ENCODE assay signal across 15 mouse cellular contexts in the genomic region with DNA sequence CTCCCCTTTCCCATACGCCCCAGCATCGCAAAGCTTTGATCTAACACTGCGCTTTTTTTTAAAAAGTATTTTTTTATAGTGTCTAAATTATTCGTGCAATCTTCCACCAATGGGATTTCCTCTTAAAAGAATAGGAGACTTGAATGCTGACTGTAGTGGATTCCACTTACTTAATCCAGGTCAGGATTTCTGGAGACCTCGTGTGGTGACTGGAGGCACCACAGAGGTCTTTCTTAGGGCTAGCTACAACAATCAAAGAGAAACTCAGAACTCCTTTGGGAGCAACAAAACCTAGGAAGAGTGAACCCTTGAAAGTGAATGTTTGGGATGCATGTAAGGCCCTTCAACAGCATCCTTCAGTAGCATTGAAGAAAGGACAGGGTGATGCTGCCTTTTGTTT. TPM values are rescaled to one million over a fixed set of nuclear protein-coding genes. Genes with fewer than 3 reads are reported as not detected.
DNase-seq lines count a peak whose midpoint lies in the region; ATAC-seq and TF ChIP-seq lines count a peak whose summit lies in the region.
"Had no signal": no experiment of that assay in that cellular context is flagged by ENCODE, and none has a peak within 500 bp of the region (broad histone marks: within the 10 kb centered on the region; RNA-seq: fewer than 3 reads in every experiment).

No protein-coding gene starts in this region.

- H3K9me3 ChIP-seq in liver, postnatal 0 days (ENCODE audit: low read length): no peaks in the 10 kb centered on the region
- no peaks in the 10 kb centered on the region for H3K9me3 ChIP-seq in liver, embryonic 11.5 days (ENCODE audit: control insufficient read depth, low read length)
- H3K9me3 ChIP-seq: heart, embryonic 12.5 days; hindbrain, embryonic 10.5 days had no signal

- ATAC-seq in liver, postnatal 0 days: no peak
- no peak for ATAC-seq in liver, embryonic 11.5 days (replicated peaks; ENCODE audit: low FRiP score)
- ATAC-seq in frontal cortex, adult (ENCODE audit: low TSS enrichment): no peak
- ATAC-seq in megakaryocyte-erythroid progenitor cell, adult 5-6 weeks (replicated peaks; ENCODE audit: low FRiP score, low TSS enrichment, poor library complexity, severe bottlenecking): no peak

- peaks cover 4% of the 10 kb centered on the region; the same call in 1 of the 2 replicates for H3K27me3 ChIP-seq in heart, adult 2 months (ENCODE audit: control insufficient read depth, insufficient read depth, low read length)
- H3K27me3 ChIP-seq in liver, postnatal 0 days (ENCODE audit: insufficient read depth, low read length): peaks cover 33% of the 10 kb centered on the region
- H3K27me3 ChIP-seq in liver, embryonic 11.5 days (replicated peaks; ENCODE audit: control insufficient read depth, insufficient read depth, low read length): peaks cover 25% of the 10 kb centered on the region

- DNase-seq in heart, adult 2 months: no peak
- no peak for DNase-seq in heart, postnatal 4 days
- no peak for DNase-seq in liver, postnatal 0 days
- no peak for DNase-seq in liver, embryonic 11.5 days (ENCODE audit: low spot score)
- DNase-seq in 416B (ENCODE audit: low read depth): peak; percentile 19
- DNase-seq in embryo, embryonic 11 days: peak; percentile 59
- DNase-seq: adrenal gland, adult 8-10 months; cerebellum, adult 9-10 months; layer of hippocampus, postnatal 36 days; thymus, postnatal 4 days had no signal

- TF ChIP-seq CTCF in heart, adult 2 months (IDR thresholded peaks at IDR 0.05): peak; percentile 42
- TF ChIP-seq CTCF in liver, postnatal 0 days (IDR thresholded peaks at IDR 0.05; ENCODE audit: low read depth): 0 out of 2 replicates have a peak, but pooled peaks have one; percentile 11

- H3K9ac ChIP-seq in heart, adult 2 months (ENCODE audit: low read depth, low read length): no peak overlapping the region
- H3K9ac ChIP-seq in liver, postnatal 0 days (replicated peaks): no peak overlapping the region
- H3K9ac ChIP-seq in liver, embryonic 11.5 days (ENCODE audit: low read depth, low read length): no peak overlapping the region
- H3K9ac ChIP-seq: heart, embryonic 12.5 days; liver, embryonic 14.5 days had no signal

- TF ChIP-seq EP300 in heart, adult 2 months (IDR thresholded peaks at IDR 0.05; ENCODE audit: insufficient read depth, low read depth, low read length): no peak
- TF ChIP-seq EP300 in liver, postnatal 0 days (IDR thresholded peaks at IDR 0.05; ENCODE audit: low read depth): no peak

- no peaks in the 10 kb centered on the region for H3K79me2 ChIP-seq in heart, adult 2 months (replicated peaks; ENCODE audit: control insufficient read depth, insufficient read depth, low read length)

- no peaks in the 10 kb centered on the region for H3K36me3 ChIP-seq in heart, adult 2 months (ENCODE audit: control insufficient read depth, insufficient read depth, low read length)
- no peaks in the 10 kb centered on the region for H3K36me3 ChIP-seq in liver, postnatal 0 days (replicated peaks; ENCODE audit: insufficient read depth, low read length)
- no peaks in the 10 kb centered on the region for H3K36me3 ChIP-seq in liver, embryonic 11.5 days (ENCODE audit: control insufficient read depth, insufficient read depth, low read length)
- H3K36me3 ChIP-seq: heart, embryonic 12.5 days; hindbrain, embryonic 10.5 days had no signal

- H3K4me2 ChIP-seq in liver, postnatal 0 days (ENCODE audit: low read depth, low read length): no peak overlapping the region
- no peak overlapping the region for H3K4me2 ChIP-seq in liver, embryonic 11.5 days
- H3K4me2 ChIP-seq: heart, embryonic 12.5 days had no signal

- H3K4me3 ChIP-seq in heart, adult 2 months: no peak overlapping the region
- H3K4me3 ChIP-seq in liver, postnatal 0 days (ENCODE audit: low read depth, low read length): no peak overlapping the region
- H3K4me3 ChIP-seq in liver, embryonic 11.5 days (ENCODE audit: low read depth, low read length): no peak overlapping the region
- H3K4me3 ChIP-seq: heart, embryonic 12.5 days; hindbrain, embryonic 10.5 days had no signal

- no peak overlapping the region for H3K27ac ChIP-seq in heart, adult 2 months
- H3K27ac ChIP-seq in liver, postnatal 0 days (ENCODE audit: low read depth): no peak overlapping the region
- H3K27ac ChIP-seq in liver, embryonic 11.5 days (ENCODE audit: low read depth, low read length): no peak overlapping the region
- H3K27ac ChIP-seq: hindbrain, embryonic 10.5 days; liver, embryonic 14.5 days had no signal

- intact Hi-C loops in heart, adult 2 months (cut with DNase I): no loop called here

- 0 out of 2 replicates have a peak, but pooled peaks cover 2% of the 10 kb centered on the region for H3K4me1 ChIP-seq in heart, adult 2 months (ENCODE audit: control insufficient read depth, insufficient read depth, low read length)
- peaks cover 9% of the 10 kb centered on the region; the same call in 1 of the 2 replicates for H3K4me1 ChIP-seq in liver, postnatal 0 days (ENCODE audit: insufficient read depth)
- peaks cover 5% of the 10 kb centered on the region for H3K4me1 ChIP-seq in liver, embryonic 11.5 days (replicated peaks; ENCODE audit: control insufficient read depth, insufficient read depth, low read length)

- TF ChIP-seq POLR2A in heart, adult 2 months (IDR thresholded peaks at IDR 0.05; ENCODE audit: insufficient read depth, low read depth, low read length): no peak

- 29% methylated on average over 5 of the region's 5 CpGs for WGBS in heart, adult 2 months
- WGBS in liver, postnatal 0 days (ENCODE audit: insufficient replicate concordance): 42% methylated on average over 5 of the region's 5 CpGs
- 35% methylated on average over 5 of the region's 5 CpGs for WGBS in liver, embryonic 11.5 days

RNA-seq across cellular contexts. Expression of gene Slit2, which starts 2.5 kb away (rescaled TPM):
- 1 to 10 TPM; 3.3 to 4.5 TPM for total RNA-seq in heart, adult 2 months (2021)
- 1.8 and 3.1 TPM in 2 replicates for polyA plus RNA-seq in heart, adult 2 months (2012; rRNA removed)
- 10 to 100 TPM; 16.3 to 19.2 TPM for total RNA-seq in heart, postnatal 4 days (2021)
- polyA plus RNA-seq in liver, postnatal 0 days (2015; fragmentation: Nextera tagmentation; extraction: Ambion mirVana): 0.23 and 0.47 TPM in 2 replicates
- 3.8 and 5.1 TPM in 2 replicates for polyA plus RNA-seq in liver, embryonic 11.5 days (2014; fragmentation: Nextera tagmentation; extraction: Ambion mirVana)
- total RNA-seq in megakaryocyte-erythroid progenitor cell, adult 5-6 weeks (2014; fragmentation: Nextera tagmentation): not detected in 2 replicates
- not detected in 2 replicates for total RNA-seq in megakaryocyte-erythroid progenitor cell, adult 5-6 weeks (2017)

Comparison
In these comparisons a context has a peak if more than half of its experiments do, and no peak if none do; other contexts are left out.
1. DNase-seq: peak in 416B (single experiment) and embryo, embryonic 11 days (single experiment); none in heart, adult 2 months (0 of 2), heart, postnatal 4 days (single experiment), liver, postnatal 0 days (single experiment) and liver, embryonic 11.5 days (single experiment).
2. RNA of gene Slit2, which starts 2.5 kb away (total RNA-seq): 16.3 to 19.2 TPM in heart, postnatal 4 days and 3.3 to 4.5 TPM in heart, adult 2 months; not detected in megakaryocyte-erythroid progenitor cell, adult 5-6 weeks; every median in the first group is over 4 times any median in the second.